Mouse (Mus musculus): ENCODE data around the gene Gnaz. TPM values are rescaled to one million over a fixed set of nuclear protein-coding genes. Genes with fewer than 3 reads are reported as not detected.

The Gnaz gene
- 5.3 and 10.8 TPM in 2 replicates for polyA plus RNA-seq (2012; rRNA removed)

DNA sequence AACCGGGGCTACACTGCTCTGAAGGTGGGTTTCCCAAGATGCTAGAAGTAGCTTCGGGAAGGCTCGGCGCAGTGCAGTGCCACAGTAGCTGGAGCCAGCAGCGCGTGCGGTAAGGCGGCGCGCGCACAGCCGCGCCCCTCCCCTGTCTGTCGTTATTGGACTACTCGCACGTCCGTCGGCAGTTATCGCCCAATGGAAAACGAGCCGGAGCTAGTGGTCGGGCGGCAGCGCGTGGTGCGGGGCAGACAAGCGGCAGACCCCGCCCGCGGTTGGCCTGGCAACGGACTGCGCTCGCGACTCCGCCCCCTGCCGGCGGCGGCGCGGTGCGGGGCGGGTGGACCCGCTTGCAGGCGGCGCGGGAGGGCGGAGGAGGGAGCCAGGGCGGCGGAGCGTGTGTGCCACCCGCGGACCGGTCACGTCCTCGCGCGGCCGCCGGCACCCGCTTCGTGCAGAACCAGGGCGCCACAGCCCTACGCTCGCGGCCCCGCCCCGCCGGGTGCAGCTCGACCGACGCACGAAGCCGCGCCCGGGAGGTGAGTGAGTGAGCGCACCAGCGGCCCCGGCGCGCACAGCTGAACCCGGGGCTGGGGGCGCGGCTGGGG is at the start of gene Gnaz:
Gnaz (plus strand) TSS at position 328 of the 602 bp plus-strand sequence.
- under 1% methylated on average over 76 of the region's 83 CpGs for WGBS
- peak; percentile 64 to 79 for DNase-seq (ENCODE audit: low read depth in 1 of 2, low spot score in 2 of 2)
- no peaks in the 10 kb centered on the region for H3K36me3 ChIP-seq (ENCODE audit: control insufficient read depth, insufficient read depth, low read length)
- H3K4me1 ChIP-seq (ENCODE audit: control insufficient read depth, insufficient read depth, insufficient read length), result no peaks in the 10 kb centered on the region; the same call in none of the 2 replicates
- no peak within 1 kb of the TSS for H3K27ac ChIP-seq (ENCODE audit: insufficient read depth, low read length)
- H3K27me3 ChIP-seq (ENCODE audit: control insufficient read depth, insufficient read depth, low read length), result peaks cover 2% of the 10 kb centered on the region
- TF ChIP-seq CTCF (IDR thresholded peaks at IDR 0.05; ENCODE audit: extremely low read depth, insufficient read depth, insufficient read length, insufficient replicate concordance) (peak; percentile 13; the same call in 1 of the 2 replicates), POLR2A (IDR thresholded peaks at IDR 0.05; ENCODE audit: low read depth, low read length) (no peak)
- H3K4me3 ChIP-seq (ENCODE audit: extremely low read depth, insufficient read depth, insufficient read length), result peak within 1 kb of the TSS; percentile 55

DNA sequence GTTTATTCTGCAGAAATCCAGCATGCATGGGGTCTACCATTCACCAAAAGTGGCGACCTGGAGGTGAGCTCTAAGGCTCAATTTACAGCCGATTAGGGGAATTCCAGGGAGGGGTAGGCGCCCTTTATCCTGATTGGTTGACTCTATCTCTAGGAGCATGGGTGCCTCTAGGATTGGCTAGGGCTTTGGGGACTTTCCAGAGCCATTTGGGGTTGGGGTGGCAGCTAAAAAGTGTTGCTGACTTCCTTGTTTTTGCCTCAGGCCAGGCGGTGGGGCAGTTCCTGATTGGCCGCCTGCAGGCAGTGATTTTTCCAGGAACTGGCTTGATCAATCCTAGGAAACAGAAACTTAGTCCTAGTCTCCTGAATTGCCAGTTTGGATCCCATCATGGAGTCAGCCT is 47.7 kb upstream of the Gnaz start:
- WGBS, result 56% methylated on average over 5 of the region's 5 CpGs
- Histone ChIP-seq H3K4me3 (ENCODE audit: extremely low read depth, insufficient read depth, insufficient read length) (no peak overlapping the region), H3K27ac (ENCODE audit: insufficient read depth, low read length) (no peak overlapping the region), H3K27me3 (ENCODE audit: control insufficient read depth, insufficient read depth, low read length) (no peaks in the 10 kb centered on the region), H3K36me3 (ENCODE audit: control insufficient read depth, insufficient read depth, low read length) (no peaks in the 10 kb centered on the region), H3K4me1 (ENCODE audit: control insufficient read depth, insufficient read depth, insufficient read length) (no peaks in the 10 kb centered on the region)
- TF ChIP-seq CTCF (IDR thresholded peaks at IDR 0.05; ENCODE audit: extremely low read depth, insufficient read depth, insufficient read length, insufficient replicate concordance), result no peak
- no peak for DNase-seq (ENCODE audit: low read depth in 1 of 2, low spot score in 2 of 2)

DNA sequence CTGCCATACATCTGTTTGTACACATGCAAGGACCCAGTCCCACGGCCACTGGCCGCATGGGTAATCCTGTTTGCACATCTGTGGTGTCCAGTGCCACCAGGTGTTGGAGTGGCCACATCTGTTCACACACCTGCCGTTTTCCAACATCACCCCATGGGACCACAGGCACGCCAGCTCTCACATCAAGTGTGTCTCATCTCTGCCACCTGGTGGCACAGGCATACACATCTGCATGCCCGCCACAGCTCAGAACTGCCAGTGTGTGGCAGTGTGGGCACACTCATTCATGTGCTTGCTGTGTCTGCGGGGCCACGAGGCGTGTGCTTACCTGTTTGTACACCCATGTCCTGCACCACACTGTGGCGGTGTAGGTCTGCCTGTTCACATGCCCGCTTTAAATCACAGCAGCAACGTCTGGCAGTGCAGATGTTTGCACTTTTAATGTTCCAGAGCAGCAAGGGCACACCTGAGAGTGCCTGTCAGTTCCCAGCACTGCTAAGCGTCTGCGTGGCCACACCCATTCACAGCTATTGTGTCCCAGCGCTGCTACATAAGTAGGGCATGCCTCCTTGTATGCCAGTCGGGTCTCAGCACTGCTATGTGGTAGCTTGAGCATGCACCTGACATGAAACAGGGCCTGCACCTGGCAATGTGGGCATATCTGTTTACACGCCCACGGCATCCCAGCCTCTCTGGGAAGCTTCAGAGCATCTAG is 46.0 kb upstream of the Gnaz start:
- WGBS, result 36% methylated on average over 17 of the region's 17 CpGs
- Histone ChIP-seq H3K4me3 (ENCODE audit: extremely low read depth, insufficient read depth, insufficient read length) (no peak overlapping the region), H3K27me3 (ENCODE audit: control insufficient read depth, insufficient read depth, low read length) (no peaks in the 10 kb centered on the region), H3K4me1 (ENCODE audit: control insufficient read depth, insufficient read depth, insufficient read length) (no peaks in the 10 kb centered on the region), H3K27ac (ENCODE audit: insufficient read depth, low read length) (no peak overlapping the region), H3K36me3 (ENCODE audit: control insufficient read depth, insufficient read depth, low read length) (no peaks in the 10 kb centered on the region)
- DNase-seq (ENCODE audit: low read depth in 1 of 2, low spot score in 2 of 2), result peak; percentile 19 to 36
- peak; percentile 77; the same call in 1 of the 2 replicates for TF ChIP-seq CTCF (IDR thresholded peaks at IDR 0.05; ENCODE audit: extremely low read depth, insufficient read depth, insufficient read length, insufficient replicate concordance)
- TF ChIP-seq POLR2A (IDR thresholded peaks at IDR 0.05; ENCODE audit: low read depth, low read length), result no peak

DNA sequence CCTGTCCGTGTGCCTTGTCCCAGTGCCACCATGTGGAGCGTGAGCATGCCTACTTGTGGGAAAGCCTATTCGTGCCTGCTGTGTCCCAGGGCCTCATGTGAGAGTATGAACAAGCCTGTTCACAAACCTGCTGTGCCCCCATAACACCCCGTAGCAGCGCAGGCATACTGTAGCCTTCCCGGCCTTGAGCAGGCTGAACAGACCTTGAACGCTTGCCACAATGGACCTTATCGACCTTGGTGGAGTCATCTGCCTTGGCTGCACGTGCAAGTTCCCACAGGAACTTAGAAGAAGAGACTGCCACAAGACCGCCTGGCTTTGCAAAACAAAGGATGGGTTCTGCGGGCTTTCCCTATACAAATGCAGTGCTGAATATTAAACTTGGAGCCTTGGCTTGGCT is 45.4 kb upstream of the Gnaz start:
- no peak for TF ChIP-seq POLR2A (IDR thresholded peaks at IDR 0.05; ENCODE audit: low read depth, low read length)
- TF ChIP-seq CTCF (IDR thresholded peaks at IDR 0.05; ENCODE audit: extremely low read depth, insufficient read depth, insufficient read length, insufficient replicate concordance), result no peak
- WGBS, result 90% methylated on average over 11 of the region's 11 CpGs

DNA sequence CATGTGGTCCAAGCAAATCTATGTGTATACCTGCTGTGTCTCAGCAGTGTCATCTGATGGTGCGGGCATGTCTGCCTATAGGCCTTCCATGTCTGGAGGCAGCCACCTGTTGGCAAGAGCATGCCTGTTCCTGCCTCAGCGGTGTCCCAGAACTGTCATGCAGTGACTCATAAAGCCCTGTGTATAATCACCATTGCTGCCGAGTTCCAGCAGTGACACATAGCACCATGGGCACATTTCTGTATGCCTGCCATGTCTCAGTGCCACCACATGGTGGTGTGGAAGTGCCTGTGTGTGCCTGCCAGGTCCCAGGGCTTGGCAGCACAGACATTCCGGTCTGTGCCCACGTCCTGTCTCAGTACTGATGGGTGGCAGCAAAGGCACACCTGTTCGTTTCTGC is 44.2 kb upstream of the Gnaz start:
- Histone ChIP-seq H3K4me3 (ENCODE audit: extremely low read depth, insufficient read depth, insufficient read length) (no peak overlapping the region), H3K4me1 (ENCODE audit: control insufficient read depth, insufficient read depth, insufficient read length) (no peaks in the 10 kb centered on the region), H3K27ac (ENCODE audit: insufficient read depth, low read length) (no peak overlapping the region), H3K27me3 (ENCODE audit: control insufficient read depth, insufficient read depth, low read length) (no peaks in the 10 kb centered on the region), H3K36me3 (ENCODE audit: control insufficient read depth, insufficient read depth, low read length) (no peaks in the 10 kb centered on the region)
- TF ChIP-seq CTCF (IDR thresholded peaks at IDR 0.05; ENCODE audit: extremely low read depth, insufficient read depth, insufficient read length, insufficient replicate concordance) (peak; percentile 30; the same call in 1 of the 2 replicates), POLR2A (IDR thresholded peaks at IDR 0.05; ENCODE audit: low read depth, low read length) (no peak)
- WGBS, result 31% methylated on average over 6 of the region's 6 CpGs
- DNase-seq (ENCODE audit: low read depth in 1 of 2, low spot score in 2 of 2), result no peak

More for the DNA sequence above, 45.4 kb upstream of the Gnaz start:
- no peak overlapping the region for H3K4me3 ChIP-seq (ENCODE audit: extremely low read depth, insufficient read depth, insufficient read length)
- no peak for DNase-seq (ENCODE audit: low read depth in 1 of 2, low spot score in 2 of 2)
- no peaks in the 10 kb centered on the region for H3K27me3 ChIP-seq (ENCODE audit: control insufficient read depth, insufficient read depth, low read length)
- no peak overlapping the region for H3K27ac ChIP-seq (ENCODE audit: insufficient read depth, low read length)
- H3K36me3 ChIP-seq (ENCODE audit: control insufficient read depth, insufficient read depth, low read length), result no peaks in the 10 kb centered on the region
- H3K4me1 ChIP-seq (ENCODE audit: control insufficient read depth, insufficient read depth, insufficient read length), result no peaks in the 10 kb centered on the region

DNA sequence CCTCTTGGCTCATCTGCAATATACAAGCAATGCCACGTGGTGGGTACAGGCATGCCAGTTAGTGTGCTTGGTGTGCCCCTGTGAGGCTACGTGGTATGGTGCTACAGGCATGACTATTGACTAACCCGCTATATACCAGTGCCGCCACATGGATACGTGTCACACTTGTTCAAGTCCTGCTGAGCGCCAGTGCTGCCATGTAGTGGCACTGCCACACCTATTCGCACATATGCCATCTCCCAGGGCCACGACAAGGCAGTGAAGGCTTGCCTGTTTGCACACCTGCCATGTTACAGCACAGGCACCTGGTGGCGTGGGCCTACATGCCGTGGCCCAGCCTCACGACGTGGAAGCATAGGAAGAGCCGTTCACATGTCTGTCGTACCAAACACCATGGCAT is 42.7 kb upstream of the Gnaz start:
- no peaks in the 10 kb centered on the region for H3K4me1 ChIP-seq (ENCODE audit: control insufficient read depth, insufficient read depth, insufficient read length)
- no peaks in the 10 kb centered on the region for H3K36me3 ChIP-seq (ENCODE audit: control insufficient read depth, insufficient read depth, low read length)
- 93% methylated on average over 14 of the region's 14 CpGs for WGBS
- no peak overlapping the region for H3K4me3 ChIP-seq (ENCODE audit: extremely low read depth, insufficient read depth, insufficient read length)
- TF ChIP-seq POLR2A (IDR thresholded peaks at IDR 0.05; ENCODE audit: low read depth, low read length), result no peak
- no peak for TF ChIP-seq CTCF (IDR thresholded peaks at IDR 0.05; ENCODE audit: extremely low read depth, insufficient read depth, insufficient read length, insufficient replicate concordance)
- no peaks in the 10 kb centered on the region for H3K27me3 ChIP-seq (ENCODE audit: control insufficient read depth, insufficient read depth, low read length)
- DNase-seq (ENCODE audit: low read depth in 1 of 2, low spot score in 2 of 2), result no peak
- H3K27ac ChIP-seq (ENCODE audit: insufficient read depth, low read length), result no peak overlapping the region

DNA sequence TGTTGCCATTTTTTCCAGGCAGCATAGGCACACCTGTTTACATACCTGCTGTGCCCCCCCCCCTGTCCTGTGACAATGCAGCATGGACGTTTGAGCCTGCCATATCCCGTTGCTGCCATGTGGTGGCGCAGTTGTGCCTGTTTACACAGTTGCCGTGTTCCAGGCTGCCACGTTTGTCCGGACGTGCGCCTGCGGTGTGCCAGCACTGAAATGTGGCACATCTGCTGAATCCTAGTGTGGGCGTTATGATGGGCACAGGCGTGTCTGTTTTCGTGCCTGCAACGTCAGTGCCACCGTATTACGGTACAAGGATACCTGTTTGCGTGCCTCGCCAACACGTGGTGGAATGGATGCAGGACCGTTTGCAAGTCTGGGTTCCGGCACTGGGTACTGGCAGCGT is 41.7 kb upstream of the Gnaz start:
- DNase-seq (ENCODE audit: low read depth in 1 of 2, low spot score in 2 of 2), result no peak
- WGBS, result 19% methylated on average over 21 of the region's 21 CpGs
- no peaks in the 10 kb centered on the region for H3K36me3 ChIP-seq (ENCODE audit: control insufficient read depth, insufficient read depth, low read length)
- H3K27ac ChIP-seq (ENCODE audit: insufficient read depth, low read length), result no peak overlapping the region
- no peaks in the 10 kb centered on the region for H3K4me1 ChIP-seq (ENCODE audit: control insufficient read depth, insufficient read depth, insufficient read length)
- TF ChIP-seq POLR2A (IDR thresholded peaks at IDR 0.05; ENCODE audit: low read depth, low read length), result no peak
- peak; percentile 30; the same call in 1 of the 2 replicates for TF ChIP-seq CTCF (IDR thresholded peaks at IDR 0.05; ENCODE audit: extremely low read depth, insufficient read depth, insufficient read length, insufficient replicate concordance)
- no peak overlapping the region for H3K4me3 ChIP-seq (ENCODE audit: extremely low read depth, insufficient read depth, insufficient read length)
- H3K27me3 ChIP-seq (ENCODE audit: control insufficient read depth, insufficient read depth, low read length), result no peaks in the 10 kb centered on the region
